Mouse (Mus musculus) spleen, adult 2 months (tissue): ENCODE measurements at regions not wholly inside any gene's neighbourhood (a gene's known extent, or its start where the extent isn't known, plus 50 kb on each side); places are given as distances from the start of the nearest gene placed in this dataset.

Source experiments
- DNase-seq, 2 experiments: peaks; one replicate each; pipeline versions ENCODE4 v3.0.0 to v3.0.0-alpha.2; 2012 to 2021; ENCODE audit warnings: low spot score in 2 of 2, low read depth in 1 of 2
- H3K27ac ChIP-seq: fragments of 200-500 bp; 2 replicates; pipeline ENCODE4 v1.5.1; 2012; ENCODE audit warnings: low read length, inconsistent platforms; ENCODE audit not compliant: insufficient read depth
- H3K27me3 ChIP-seq: fragments of 200-500 bp; 2 replicates; pipeline ENCODE4 v1.6.1; 2012; ENCODE audit warnings: mild to moderate bottlenecking, moderate library complexity, low read length, inconsistent platforms; ENCODE audit not compliant: control insufficient read depth, insufficient read depth
- H3K36me3 ChIP-seq: fragments of 200-500 bp; 2 replicates; pipeline ENCODE4 v1.6.1; 2012; ENCODE audit warnings: mild to moderate bottlenecking, low read length, inconsistent platforms; ENCODE audit not compliant: control insufficient read depth, insufficient read depth
- H3K4me1 ChIP-seq: fragments of 200-500 bp; 2 replicates; pipeline ENCODE4 v1.6.1; 2011; ENCODE audit warnings: inconsistent platforms; ENCODE audit not compliant: control insufficient read depth, insufficient read depth, insufficient read length
- H3K4me3 ChIP-seq: fragments of 200-500 bp; 2 replicates; pipeline ENCODE4 v1.5.1; 2011; ENCODE audit warnings: mild to moderate bottlenecking, inconsistent platforms; ENCODE audit not compliant: insufficient read depth, insufficient read length; ENCODE audit errors: extremely low read depth
- CTCF ChIP-seq: fragments of 200-500 bp; IDR thresholded peaks from 2 replicates; pipeline ENCODE4 v1.5.1; 2011; ENCODE audit warnings: mild to moderate bottlenecking, inconsistent platforms; ENCODE audit not compliant: insufficient read depth, insufficient read length, insufficient replicate concordance; ENCODE audit errors: extremely low read depth
- POLR2A ChIP-seq: fragments of 200-500 bp; IDR thresholded peaks from 2 replicates; pipeline ENCODE4 v1.6.1; 2011; ENCODE audit warnings: low read depth, low read length, inconsistent platforms
- WGBS: fragments of 180-500 bp; shearing (Covaris S2); methylation state at CpG from one replicate; pipeline ENCODE4 v1.1.7; 2018; 5-methylcytosine and 5-hydroxymethylcytosine counted together

DNA sequence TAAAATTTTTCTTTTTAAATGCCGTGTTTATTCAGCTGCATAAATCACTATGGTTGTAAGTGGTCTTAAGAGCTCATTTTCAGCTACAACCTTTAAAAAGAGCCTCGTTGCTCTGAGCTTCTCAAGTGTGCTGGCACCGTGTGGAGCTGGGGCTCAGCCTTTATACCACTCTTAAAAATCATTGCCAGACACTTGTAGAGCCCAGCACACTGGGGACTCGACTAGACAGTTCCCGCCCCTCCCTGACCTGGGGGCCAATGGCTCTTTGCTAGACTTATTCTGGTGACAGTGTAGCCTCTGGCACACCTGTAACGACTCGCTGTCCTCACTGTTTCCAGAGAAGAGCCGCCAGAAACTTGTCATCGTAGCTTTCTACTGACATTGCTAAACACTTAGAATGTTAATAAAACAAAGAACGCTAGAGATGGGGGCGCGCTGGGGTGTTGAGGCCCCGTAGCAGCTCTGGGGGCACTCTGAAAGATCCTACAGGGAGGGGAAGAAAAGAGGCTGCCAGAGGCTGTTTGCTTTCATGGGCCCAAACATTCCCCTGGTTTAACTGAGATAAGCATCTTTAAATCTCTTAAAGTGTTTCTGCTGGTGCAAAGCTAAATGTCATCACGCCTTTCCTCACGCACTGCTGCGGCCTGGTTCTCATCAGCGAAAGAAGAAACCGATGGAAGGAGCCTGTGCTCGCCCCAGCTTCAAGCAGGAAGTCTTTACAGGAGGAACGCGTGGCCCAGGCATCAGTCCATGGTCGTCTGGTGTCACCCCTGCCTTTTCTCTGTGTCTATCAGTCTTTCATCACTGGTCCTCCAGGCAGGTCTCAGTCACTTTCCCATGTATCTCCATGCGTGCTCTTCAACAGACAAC, 196.7 kb downstream of the Smoc2 start:
- WGBS = 34% methylated on average over 23 of the region's 23 CpGs
- no peak for DNase-seq
- no peak overlapping the region for H3K27ac ChIP-seq
- H3K27me3 ChIP-seq = no peaks in the 10 kb centered on the region
- H3K4me3 ChIP-seq = no peak overlapping the region
- no peak for TF ChIP-seq POLR2A
- TF ChIP-seq CTCF = no peak
- no peaks in the 10 kb centered on the region for H3K36me3 ChIP-seq
- no peaks in the 10 kb centered on the region for H3K4me1 ChIP-seq

DNA sequence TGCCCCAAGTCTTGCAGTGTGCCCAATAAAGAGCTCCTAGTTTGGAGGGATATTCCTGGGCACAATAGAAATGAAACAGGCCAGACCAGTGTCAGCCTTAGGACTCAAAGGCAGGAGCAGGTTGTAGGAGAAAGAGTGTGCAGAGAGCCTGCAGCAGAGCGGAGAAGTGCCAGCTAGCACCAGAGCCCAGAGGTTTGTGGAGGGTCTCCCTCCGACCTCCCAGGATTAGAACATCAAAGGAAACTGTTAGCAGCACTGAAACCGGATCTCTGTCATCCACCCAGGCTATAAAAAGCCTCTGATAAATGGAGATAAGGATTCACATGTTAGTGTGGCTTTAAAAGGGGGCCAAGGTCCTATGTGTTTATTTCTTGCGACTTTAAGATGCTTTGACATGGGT, 196.0 kb downstream of the Smoc2 start:
- Histone ChIP-seq H3K4me1 (no peaks in the 10 kb centered on the region), H3K27me3 (no peaks in the 10 kb centered on the region), H3K27ac (no peak overlapping the region), H3K4me3 (no peak overlapping the region), H3K36me3 (no peaks in the 10 kb centered on the region)
- 23% methylated on average over 4 of the region's 4 CpGs for WGBS
- TF ChIP-seq CTCF (no peak), POLR2A (no peak)
- DNase-seq = no peak

DNA sequence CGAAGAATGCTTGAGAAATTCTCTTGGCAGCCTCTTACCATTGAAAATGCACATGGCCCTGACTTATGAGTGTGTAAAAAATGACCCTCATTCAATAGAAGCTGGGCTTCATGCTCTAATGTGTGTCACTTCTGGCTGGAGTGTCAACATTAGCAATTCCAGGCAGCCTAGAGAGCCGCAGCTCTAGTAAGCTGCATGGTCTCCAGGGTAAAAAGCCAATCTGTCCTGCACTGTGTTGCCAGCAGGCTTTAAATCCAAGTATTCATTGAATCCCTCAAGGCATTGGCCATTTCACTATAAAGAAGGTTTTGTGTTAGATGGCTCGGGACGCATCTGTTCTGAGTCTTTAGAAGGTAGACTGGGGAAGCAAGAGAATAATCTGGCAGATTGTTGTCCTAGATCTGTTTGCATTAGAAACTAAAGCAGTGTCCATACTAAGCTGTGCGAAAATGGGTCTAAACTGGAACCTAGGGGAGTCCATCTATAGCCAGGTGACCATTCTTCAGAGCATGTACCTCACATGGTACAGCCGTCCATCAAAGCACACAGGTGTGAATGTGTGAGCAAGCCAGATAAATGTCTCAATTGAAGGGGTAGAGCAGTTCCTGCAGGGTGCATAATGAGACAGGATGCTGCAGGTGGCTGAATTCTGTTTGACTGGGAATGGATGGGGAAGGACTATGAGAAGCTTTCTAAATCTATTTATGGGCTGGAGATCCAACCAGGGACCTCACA, 189.6 kb downstream of the Smoc2 start:
- Histone ChIP-seq H3K4me3 (no peak overlapping the region), H3K27ac (no peak overlapping the region), H3K4me1 (no peaks in the 10 kb centered on the region), H3K27me3 (no peaks in the 10 kb centered on the region), H3K36me3 (no peaks in the 10 kb centered on the region)
- WGBS = 86% methylated on average over 6 of the region's 6 CpGs
- DNase-seq = no peak
- TF ChIP-seq POLR2A (no peak), CTCF (no peak)

DNA sequence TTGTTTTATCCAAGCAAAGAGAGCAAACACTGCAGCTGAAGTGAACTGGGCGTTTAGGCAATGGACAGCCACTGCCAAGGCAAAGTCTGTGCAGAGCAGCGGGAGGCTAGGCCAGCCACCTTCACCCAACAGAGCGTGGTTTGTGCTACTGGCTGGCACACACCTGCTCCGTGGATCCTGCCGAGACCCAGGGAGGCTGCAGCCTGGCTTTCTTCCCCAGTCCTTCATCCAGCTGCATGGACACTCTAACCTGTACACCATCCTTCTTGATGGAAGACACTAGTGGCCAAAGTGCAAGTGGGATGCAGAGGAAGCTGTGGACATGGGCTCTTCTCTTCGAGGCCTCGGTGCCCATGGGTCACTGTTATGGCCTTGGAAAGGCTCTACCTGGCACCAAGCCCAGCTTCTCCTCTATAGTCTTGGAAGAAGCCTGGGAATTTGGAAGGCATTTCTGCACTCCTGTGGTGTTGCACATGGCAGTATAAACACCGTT, 176.0 kb downstream of the Smoc2 start:
- H3K27ac ChIP-seq = no peak overlapping the region
- 83% methylated on average over 8 of the region's 8 CpGs for WGBS
- H3K4me3 ChIP-seq = no peak overlapping the region
- no peaks in the 10 kb centered on the region for H3K4me1 ChIP-seq
- TF ChIP-seq POLR2A (no peak), CTCF (no peak)
- H3K27me3 ChIP-seq = no peaks in the 10 kb centered on the region
- DNase-seq = no peak
- H3K36me3 ChIP-seq = no peaks in the 10 kb centered on the region
